Mouse (Mus musculus) heart, postnatal 0 days (tissue): ENCODE results near the gene Fndc7. TPM values are rescaled to one million over a fixed set of nuclear protein-coding genes. Genes with fewer than 3 reads are reported as not detected.
A peak's percentile ranks its signal among the peaks of the same experiment; 100 is the strongest.

Source experiments
- ATAC-seq: fragments of 200-750 bp; cut with Nextera tagmentation; 2 replicates; pipeline ENCODE4 v1.8.0; 2017; ENCODE audit warnings: low read depth, moderate number of reproducible peaks, moderate library complexity; ENCODE audit not compliant: insufficient read depth
- DNase-seq: peaks from one replicate; pipeline ENCODE4 v3.0.0-alpha.2; 2016; ENCODE audit warnings: low spot score
- H3K27ac ChIP-seq: fragments of 300-500 bp; sonication (generic); 2 replicates; pipeline ENCODE4 v1.5.1; 2014; ENCODE audit warnings: low read depth, mild to moderate bottlenecking
- H3K27me3 ChIP-seq: fragments of 300-500 bp; sonication (generic); 2 replicates; pipeline ENCODE4 v1.6.1; 2014; ENCODE audit warnings: low read length, mixed read lengths; ENCODE audit not compliant: control insufficient read depth, insufficient read depth
- H3K36me3 ChIP-seq: fragments of 300-500 bp; sonication (generic); replicated peaks from 2 replicates; pipeline ENCODE4 v1.6.1; 2014; ENCODE audit warnings: low read length, mixed read lengths; ENCODE audit not compliant: control insufficient read depth, insufficient read depth
- H3K4me1 ChIP-seq: fragments of 300-500 bp; sonication (generic); 2 replicates; pipeline ENCODE4 v1.6.1; 2014; ENCODE audit warnings: antibody characterized with exemption; ENCODE audit not compliant: control insufficient read depth, insufficient read depth
- H3K4me2 ChIP-seq: fragments of 300-500 bp; sonication (generic); 2 replicates; pipeline ENCODE4 v1.6.1; 2014; ENCODE audit warnings: low read depth, mild to moderate bottlenecking, low read length, moderate library complexity
- H3K4me3 ChIP-seq: fragments of 300-500 bp; sonication (generic); 2 replicates; pipeline ENCODE4 v1.5.1; 2014; ENCODE audit warnings: low read depth, low read length
- H3K9ac ChIP-seq: fragments of 300-500 bp; sonication (generic); replicated peaks from 2 replicates; pipeline ENCODE4 v1.6.1; 2014; ENCODE audit warnings: low read depth, low read length, mixed read lengths
- H3K9me3 ChIP-seq: fragments of 300-500 bp; sonication (generic); replicated peaks from 2 replicates; pipeline ENCODE4 v1.6.1; 2016; ENCODE audit warnings: low read length; ENCODE audit not compliant: control insufficient read depth
- CTCF ChIP-seq: IDR thresholded peaks from 2 replicates; pipeline ENCODE4 v1.5.1; 2016; ENCODE audit warnings: antibody characterized with exemption, control low read depth, low read depth
- EP300 ChIP-seq: IDR thresholded peaks from 2 replicates; pipeline ENCODE4 v1.6.1; 2016; ENCODE audit warnings: antibody characterized with exemption, low read depth
- WGBS: fragments of 180-500 bp; shearing (Covaris S2); extraction: QIAGEN DNeasy Blood & Tissue Kit; methylation state at CpG from one replicate; pipeline ENCODE4 v1.1.7; 2014; 5-methylcytosine and 5-hydroxymethylcytosine counted together
- polyA plus RNA-seq: library from polyadenylated mRNA; unstranded; fragments of >200 nt; fragmentation: Nextera tagmentation; extraction: Ambion mirVana; gene quantifications from 2 replicates; pipeline ENCODE4 v1.2.1, GENCODE M21; 2015
- total RNA-seq: library from RNA; depleted of rRNA; stranded (reverse); fragments of >200 nt; gene quantifications from 2 replicates; pipeline ENCODE4 v1.2.3, GENCODE M21; 2014; ENCODE audit warnings: low replicate concordance

Gene Fndc7
- total and polyA plus RNA-seq, 2 experiments from 2014 or later: not detected

- H3K4me1 ChIP-seq: peaks cover 7% of the 10 kb centered on the region
- ATAC-seq (peak; percentile 98), DNase-seq (peak; percentile 94)
- peak within 1 kb of the TSS; percentile 100 for H3K27ac ChIP-seq
- peaks cover 15% of the 10 kb centered on the region; the same call in 1 of the 2 replicates for H3K36me3 ChIP-seq
- peak within 1 kb of the TSS; percentile 92 for H3K9ac ChIP-seq
- H3K9me3 ChIP-seq: no peaks in the 10 kb centered on the region
- WGBS: under 1% methylated on average over 53 of the region's 53 CpGs
- TF ChIP-seq EP300: no peak; the same call in 1 of the 2 replicates
- TF ChIP-seq CTCF: no peak
- peak within 1 kb of the TSS; percentile 98 for H3K4me2 ChIP-seq
- H3K4me3 ChIP-seq: peak within 1 kb of the TSS; percentile 99
- H3K27me3 ChIP-seq: no peaks in the 10 kb centered on the region
Observed at GRCm38 (mm10) chr3:108911548-108912413, 22.0 kb upstream of the Fndc7 start, which contains the start of gene Prpf38b. Prpf38b (minus strand) TSS chr3:108911727.

GRCm38 (mm10) chr3:108911081-108911547, 21.3 kb upstream of the Fndc7 start:
- Histone ChIP-seq H3K4me1 (peaks cover 7% of the 10 kb centered on the region), H3K9me3 (no peaks in the 10 kb centered on the region), H3K27ac (peak overlapping the region; percentile 100), H3K4me2 (peak overlapping the region; percentile 98), H3K9ac (peak overlapping the region; percentile 92), H3K4me3 (peak overlapping the region; percentile 99), H3K27me3 (no peaks in the 10 kb centered on the region), H3K36me3 (peaks cover 21% of the 10 kb centered on the region; the same call in 1 of the 2 replicates)
- peak; percentile 82 for DNase-seq
- peak; percentile 84 for ATAC-seq
- under 1% methylated on average over 42 of the region's 44 CpGs for WGBS
- TF ChIP-seq EP300 (no peak), CTCF (peak; percentile 58)

GRCm38 (mm10) chr3:108910303-108911080, 20.7 kb upstream of the Fndc7 start:
- TF ChIP-seq CTCF (no peak), EP300 (no peak)
- no peaks in the 10 kb centered on the region for H3K27me3 ChIP-seq
- H3K9me3 ChIP-seq: no peaks in the 10 kb centered on the region
- peak overlapping the region; percentile 92 for H3K9ac ChIP-seq
- WGBS: under 1% methylated on average over 30 of the region's 32 CpGs
- ATAC-seq (no peak), DNase-seq (no peak)
- peaks cover 26% of the 10 kb centered on the region for H3K36me3 ChIP-seq
- peak overlapping the region; percentile 98 for H3K4me2 ChIP-seq
- peaks cover 7% of the 10 kb centered on the region for H3K4me1 ChIP-seq
- H3K4me3 ChIP-seq: peak overlapping the region; percentile 99
- peak overlapping the region; percentile 100 for H3K27ac ChIP-seq

- Histone ChIP-seq H3K9me3 (no peaks in the 10 kb centered on the region), H3K9ac (no peak overlapping the region), H3K4me3 (no peak overlapping the region), H3K36me3 (peaks cover 52% of the 10 kb centered on the region), H3K4me2 (no peak overlapping the region), H3K27me3 (no peaks in the 10 kb centered on the region), H3K27ac (no peak overlapping the region), H3K4me1 (no peaks in the 10 kb centered on the region)
- no peak for TF ChIP-seq CTCF
- TF ChIP-seq EP300: no peak
- ATAC-seq (no peak), DNase-seq (no peak)
- 90% methylated on average over 6 of the region's 6 CpGs for WGBS
Observed at GRCm38 (mm10) chr3:108902934-108903333, 13.1 kb upstream of the Fndc7 start.

- Histone ChIP-seq H3K27ac (no peak overlapping the region), H3K9me3 (no peaks in the 10 kb centered on the region), H3K4me2 (no peak overlapping the region), H3K36me3 (peaks cover 43% of the 10 kb centered on the region), H3K27me3 (no peaks in the 10 kb centered on the region), H3K9ac (no peak overlapping the region), H3K4me3 (no peak overlapping the region), H3K4me1 (no peaks in the 10 kb centered on the region)
- 41% methylated on average over 2 of the region's 2 CpGs for WGBS
- TF ChIP-seq EP300: no peak
- TF ChIP-seq CTCF: no peak
- ATAC-seq: no peak
- DNase-seq: no peak
Observed at GRCm38 (mm10) chr3:108902038-108902437, 12.2 kb upstream of the Fndc7 start.
